In the genomic region with DNA sequence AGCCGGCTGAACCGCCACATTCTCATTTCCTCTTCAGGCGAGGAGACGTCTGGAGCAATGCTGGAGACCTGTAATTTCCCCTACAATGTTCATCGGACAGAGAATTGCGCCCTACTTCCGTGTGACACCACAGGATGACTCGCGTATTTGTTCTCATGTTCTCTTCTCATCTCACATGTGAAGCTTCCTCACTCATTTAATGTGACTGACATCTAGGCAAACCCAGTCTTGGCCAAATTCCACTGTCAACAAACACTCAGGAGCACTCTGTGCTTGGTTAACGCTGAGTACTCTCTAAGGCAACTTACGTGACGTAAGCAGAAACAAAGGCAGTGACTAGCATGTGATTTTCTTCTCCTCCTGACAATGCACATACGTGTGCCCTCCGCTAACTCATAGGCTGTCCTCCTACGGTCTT, we compare ENCODE assay signal across 1 mouse cellular context.
TF ChIP-seq lines count a peak whose summit lies in the region.

No protein-coding gene starts in this region.

TF ChIP-seq in CH12.LX, 34 proteins besides CTCF, POLR2A, EP300 and RAD21 (continued from another document):
- TF ChIP-seq MAX (IDR thresholded peaks at IDR 0.05; ENCODE audit: low read length) (no peak; the same call in 1 of the 2 replicates), E2F4 (IDR thresholded peaks at IDR 0.05; ENCODE audit: insufficient replicate concordance, low read depth, low read length) (no peak), IRF4 (IDR thresholded peaks at IDR 0.05; ENCODE audit: low read depth, low read length) (no peak), RCOR1 (conservative IDR thresholded peaks at IDR 0.05; ENCODE audit: low read depth, low read length) (no peak), TCF12 (IDR thresholded peaks at IDR 0.05; ENCODE audit: low read depth, low read length) (no peak), ZNF384 (IDR thresholded peaks at IDR 0.05; ENCODE audit: low read depth, low read length) (no peak), USF1 (IDR thresholded peaks at IDR 0.05; ENCODE audit: low read depth, low read length) (no peak), CHD2 (IDR thresholded peaks at IDR 0.05; ENCODE audit: low read length) (no peak), MXI1 (IDR thresholded peaks at IDR 0.05; ENCODE audit: low read depth, low read length) (0 out of 2 replicates have a peak, but pooled peaks have one; percentile 11), CHD1 (IDR thresholded peaks at IDR 0.05; ENCODE audit: low read depth, low read length) (no peak), TBP (conservative IDR thresholded peaks at IDR 0.05; ENCODE audit: low read depth, low read length) (no peak), GABPA (IDR thresholded peaks at IDR 0.05; ENCODE audit: insufficient replicate concordance, low read depth, low read length) (no peak), MEF2A (IDR thresholded peaks at IDR 0.05; ENCODE audit: borderline replicate concordance, low read depth, low read length) (no peak), UBTF (IDR thresholded peaks at IDR 0.05; ENCODE audit: low read depth, low read length) (no peak), MYC (IDR thresholded peaks at IDR 0.05; ENCODE audit: low read depth, low read length) (peak; percentile 75; the same call in 1 of the 2 replicates), KAT2A (IDR thresholded peaks at IDR 0.05; ENCODE audit: insufficient replicate concordance, low read length) (no peak), SIN3A (IDR thresholded peaks at IDR 0.05; ENCODE audit: low read length) (peak; percentile 78)
